Mouse (Mus musculus): ENCODE measurements at regions not wholly inside any gene's neighbourhood (a gene's known extent, or its start where the extent isn't known, plus 50 kb on each side); places are given as distances from the start of the nearest gene placed in this dataset.
"Not testable (repeated sequence)": the region's sequence is repeated elsewhere in the genome, so short reads cannot be mapped to it uniquely, and the experiment has no call there.

GRCm38 (mm10) chr1:112486046-112486445 is 621.3 kb upstream of the Dsel start:
- not testable (repeated sequence) for H3K9me3 ChIP-seq; H3K4me3 ChIP-seq; H3K27ac ChIP-seq; H3K27me3 ChIP-seq; ATAC-seq (ENCODE audit: insufficient number of reproducible peaks, low FRiP score, low TSS enrichment, low read depth); H3K4me2 ChIP-seq; H3K4me1 ChIP-seq; H3K36me3 ChIP-seq; H3K9ac ChIP-seq
- WGBS: 75% methylated on average over 5 of the region's 5 CpGs

- Histone ChIP-seq H3K27ac (no peak overlapping the region), H3K9me3 (no peaks in the 10 kb centered on the region), H3K4me3 (no peak overlapping the region), H3K36me3 (no peaks in the 10 kb centered on the region), H3K4me2 (no peak overlapping the region), H3K4me1 (no peaks in the 10 kb centered on the region), H3K27me3 (no peaks in the 10 kb centered on the region), H3K9ac (no peak overlapping the region)
- ATAC-seq (ENCODE audit: insufficient number of reproducible peaks, low FRiP score, low TSS enrichment, low read depth): no peak
- WGBS: 36% methylated on average over 11 of the region's 11 CpGs
Observed at GRCm38 (mm10) chr1:112456047-112456446, 591.3 kb upstream of the Dsel start.

GRCm38 (mm10) chr1:112452390-112452789 is 587.7 kb upstream of the Dsel start:
- no peak overlapping the region for H3K4me2 ChIP-seq

GRCm38 (mm10) chr1:112451622-112452021 is 586.9 kb upstream of the Dsel start:
- no peaks in the 10 kb centered on the region for H3K9me3 ChIP-seq
- no peak overlapping the region for H3K9ac ChIP-seq
- no peak overlapping the region for H3K4me3 ChIP-seq
- no peak for ATAC-seq (ENCODE audit: insufficient number of reproducible peaks, low FRiP score, low TSS enrichment, low read depth)
- no peak overlapping the region for H3K4me2 ChIP-seq
- H3K27ac ChIP-seq: no peak overlapping the region
- WGBS: 21% methylated on average over 2 of the region's 2 CpGs
- no peaks in the 10 kb centered on the region for H3K36me3 ChIP-seq
- H3K4me1 ChIP-seq: no peaks in the 10 kb centered on the region
- H3K27me3 ChIP-seq: no peaks in the 10 kb centered on the region

More at GRCm38 (mm10) chr1:112452390-112452789, 587.7 kb upstream of the Dsel start:
- H3K27me3 ChIP-seq: no peaks in the 10 kb centered on the region
- no peak overlapping the region for H3K4me3 ChIP-seq
- no peak for ATAC-seq (ENCODE audit: insufficient number of reproducible peaks, low FRiP score, low TSS enrichment, low read depth)
- no peak overlapping the region for H3K9ac ChIP-seq
- H3K9me3 ChIP-seq: no peaks in the 10 kb centered on the region
- H3K27ac ChIP-seq: no peak overlapping the region
- no peaks in the 10 kb centered on the region for H3K36me3 ChIP-seq
- H3K4me1 ChIP-seq: no peaks in the 10 kb centered on the region

GRCm38 (mm10) chr1:112439109-112439508 is 574.4 kb upstream of the Dsel start:
- Histone ChIP-seq H3K4me2 (no peak overlapping the region), H3K36me3 (no peaks in the 10 kb centered on the region), H3K4me3 (no peak overlapping the region), H3K27ac (no peak overlapping the region), H3K4me1 (no peaks in the 10 kb centered on the region), H3K9me3 (no peaks in the 10 kb centered on the region), H3K27me3 (no peaks in the 10 kb centered on the region), H3K9ac (no peak overlapping the region)
- 62% methylated on average over 2 of the region's 2 CpGs for WGBS
- ATAC-seq (ENCODE audit: insufficient number of reproducible peaks, low FRiP score, low TSS enrichment, low read depth): no peak

- H3K36me3 ChIP-seq: no peaks in the 10 kb centered on the region
- no peaks in the 10 kb centered on the region for H3K9me3 ChIP-seq
- no peak overlapping the region for H3K9ac ChIP-seq
- 4% methylated on average over 37 of the region's 37 CpGs for WGBS
- H3K4me1 ChIP-seq: peaks cover 6% of the 10 kb centered on the region
- H3K27ac ChIP-seq: no peak overlapping the region
- peak overlapping the region; percentile 65 for H3K4me2 ChIP-seq
- no peak for ATAC-seq (ENCODE audit: insufficient number of reproducible peaks, low FRiP score, low TSS enrichment, low read depth)
- peak overlapping the region; percentile 35 for H3K4me3 ChIP-seq
- H3K27me3 ChIP-seq: peaks cover 6% of the 10 kb centered on the region
Observed at GRCm38 (mm10) chr1:112416350-112417083, 551.8 kb upstream of the Dsel start.

- no peak for ATAC-seq (ENCODE audit: insufficient number of reproducible peaks, low FRiP score, low TSS enrichment, low read depth)
- Histone ChIP-seq H3K4me2 (no peak overlapping the region), H3K36me3 (no peaks in the 10 kb centered on the region), H3K4me3 (no peak overlapping the region), H3K9me3 (no peaks in the 10 kb centered on the region), H3K9ac (no peak overlapping the region), H3K27ac (no peak overlapping the region), H3K4me1 (no peaks in the 10 kb centered on the region), H3K27me3 (no peaks in the 10 kb centered on the region)
- 41% methylated on average over 3 of the region's 3 CpGs for WGBS
Observed at GRCm38 (mm10) chr1:112388807-112389206, 524.1 kb upstream of the Dsel start.

- no peaks in the 10 kb centered on the region for H3K36me3 ChIP-seq
Observed at GRCm38 (mm10) chr1:112384015-112384414, 519.3 kb upstream of the Dsel start.

GRCm38 (mm10) chr1:112379651-112380264 is 515.0 kb upstream of the Dsel start:
- ATAC-seq (ENCODE audit: insufficient number of reproducible peaks, low FRiP score, low TSS enrichment, low read depth): 0 out of 2 replicates have a peak, but pooled peaks have one; percentile 40
- Histone ChIP-seq H3K4me2 (no peak overlapping the region), H3K27ac (no peak overlapping the region), H3K27me3 (no peaks in the 10 kb centered on the region), H3K4me1 (no peaks in the 10 kb centered on the region), H3K36me3 (no peaks in the 10 kb centered on the region), H3K4me3 (no peak overlapping the region), H3K9me3 (no peaks in the 10 kb centered on the region), H3K9ac (no peak overlapping the region)
- WGBS: 9% methylated on average over 2 of the region's 2 CpGs

More at GRCm38 (mm10) chr1:112384015-112384414, 519.3 kb upstream of the Dsel start:
- H3K4me1 ChIP-seq: no peaks in the 10 kb centered on the region
- H3K4me3 ChIP-seq: no peak overlapping the region
- no peak overlapping the region for H3K4me2 ChIP-seq
- WGBS: 33% methylated on average over 1 of the region's 1 CpGs
- ATAC-seq (ENCODE audit: insufficient number of reproducible peaks, low FRiP score, low TSS enrichment, low read depth): no peak
- no peaks in the 10 kb centered on the region for H3K27me3 ChIP-seq
- H3K9ac ChIP-seq: no peak overlapping the region
- H3K27ac ChIP-seq: no peak overlapping the region
- H3K9me3 ChIP-seq: no peaks in the 10 kb centered on the region

- Histone ChIP-seq H3K27ac (no peak overlapping the region), H3K4me1 (no peaks in the 10 kb centered on the region), H3K9ac (no peak overlapping the region), H3K27me3 (no peaks in the 10 kb centered on the region), H3K4me3 (no peak overlapping the region), H3K36me3 (no peaks in the 10 kb centered on the region), H3K9me3 (no peaks in the 10 kb centered on the region), H3K4me2 (no peak overlapping the region)
- WGBS: 8% methylated on average over 2 of the region's 2 CpGs
- no peak for ATAC-seq (ENCODE audit: insufficient number of reproducible peaks, low FRiP score, low TSS enrichment, low read depth)
Observed at GRCm38 (mm10) chr1:112378660-112379059, 513.9 kb upstream of the Dsel start.

- H3K9ac ChIP-seq: no peak overlapping the region
- 90% methylated on average over 1 of the region's 1 CpGs for WGBS
- H3K4me2 ChIP-seq: no peak overlapping the region
- H3K4me1 ChIP-seq: no peaks in the 10 kb centered on the region
- no peak overlapping the region for H3K4me3 ChIP-seq
- ATAC-seq (ENCODE audit: insufficient number of reproducible peaks, low FRiP score, low TSS enrichment, low read depth): no peak
- no peaks in the 10 kb centered on the region for H3K9me3 ChIP-seq
- no peak overlapping the region for H3K27ac ChIP-seq
- no peaks in the 10 kb centered on the region for H3K36me3 ChIP-seq
- no peaks in the 10 kb centered on the region for H3K27me3 ChIP-seq
Observed at GRCm38 (mm10) chr1:112355816-112356215, 491.1 kb upstream of the Dsel start.
